Mouse (Mus musculus): ENCODE measurements around the gene Tprn.

- TF ChIP-seq GATA1 (IDR thresholded peaks at IDR 0.05; ENCODE audit: low read length) (no peak), TAL1 (IDR thresholded peaks at IDR 0.05; ENCODE audit: low read length) (no peak)
Measured at GRCm38 (mm10) chr2:25272515-25272914, 10.1 kb downstream of the Tprn start.

Data from erythroblast, embryonic 14.5 days (primary cell).